Mouse (Mus musculus) heart, embryonic 14.5 days (tissue): ENCODE results near the gene Erv3. TPM values are rescaled to one million over a fixed set of nuclear protein-coding genes. Genes with fewer than 3 reads are reported as not detected.

ENCODE experiments used
- ATAC-seq: fragments of 200-750 bp; cut with Nextera tagmentation; 2 replicates; pipeline ENCODE4 v1.8.0; 2017; ENCODE audit warnings: low read depth, moderate TSS enrichment; ENCODE audit not compliant: insufficient number of reproducible peaks, insufficient read depth, low FRiP score
- H3K27ac ChIP-seq, 2 experiments: fragments of 200-500 bp in 1 of 2; fragments of 300-500 bp in 1 of 2; sonication (generic) in 1 of 2; replicated peaks in 1 of 2; 2 replicates each; pipeline ENCODE4 v1.5.1; 2012 to 2014; ENCODE audit warnings: low read depth in 2 of 2, low read length in 2 of 2, control low read depth in 1 of 2, mild to moderate bottlenecking in 1 of 2, mixed read lengths in 1 of 2; ENCODE audit not compliant: control insufficient read depth in 1 of 2, insufficient read depth in 1 of 2
- H3K27me3 ChIP-seq: fragments of 300-500 bp; sonication (generic); 2 replicates; pipeline ENCODE4 v1.6.1; 2014; ENCODE audit warnings: mild to moderate bottlenecking, low read length, control low read depth; ENCODE audit not compliant: control insufficient read depth, insufficient read depth
- H3K36me3 ChIP-seq: fragments of 300-500 bp; sonication (generic); 2 replicates; pipeline ENCODE4 v1.6.1; 2014; ENCODE audit warnings: mild to moderate bottlenecking, control low read depth, low read length, mixed read lengths; ENCODE audit not compliant: control insufficient read depth, insufficient read depth
- H3K4me1 ChIP-seq, 2 experiments: fragments of 200-500 bp in 1 of 2; fragments of 300-500 bp in 1 of 2; sonication (generic) in 1 of 2; 2 replicates each; pipeline ENCODE4 v1.6.1; 2012 to 2014; ENCODE audit warnings: low read length in 2 of 2, control low read depth in 1 of 2, mixed read lengths in 1 of 2; ENCODE audit not compliant: control insufficient read depth in 2 of 2, insufficient read depth in 2 of 2
- H3K4me2 ChIP-seq: fragments of 300-500 bp; sonication (generic); 2 replicates; pipeline ENCODE4 v1.6.1; 2014; ENCODE audit warnings: mild to moderate bottlenecking, low read length
- H3K4me3 ChIP-seq, 2 experiments: fragments of 200-500 bp in 1 of 2; fragments of 300-500 bp in 1 of 2; sonication (generic) in 1 of 2; 2 replicates each; pipeline ENCODE4 v1.5.1; 2012 to 2014; ENCODE audit warnings: low read length in 2 of 2, mild to moderate bottlenecking in 2 of 2, control low read depth in 1 of 2, low read depth in 1 of 2, moderate library complexity in 1 of 2; ENCODE audit not compliant: control insufficient read depth in 1 of 2, insufficient read depth in 1 of 2
- H3K9ac ChIP-seq: fragments of 300-500 bp; sonication (generic); 2 replicates; pipeline ENCODE4 v1.6.1; 2014; ENCODE audit warnings: mild to moderate bottlenecking, low read length
- H3K9me3 ChIP-seq: fragments of 300-500 bp; sonication (generic); 2 replicates; pipeline ENCODE4 v1.6.1; 2016; ENCODE audit warnings: low read length, control low read depth; ENCODE audit not compliant: control insufficient read depth
- WGBS: fragments of 180-500 bp; shearing (Covaris S2); extraction: QIAGEN DNeasy Blood & Tissue Kit; methylation state at CpG from one replicate; pipeline ENCODE4 v1.1.7; 2014; 5-methylcytosine and 5-hydroxymethylcytosine counted together
- polyA plus RNA-seq: library from polyadenylated mRNA; unstranded; fragments of >200 nt; fragmentation: Nextera tagmentation; extraction: Ambion mirVana; gene quantifications from 2 replicates; pipeline ENCODE4 v1.2.1, GENCODE M21; 2014

Erv3 gene
- polyA plus RNA-seq, 1 experiment from 2014 or later, result not detected

DNA sequence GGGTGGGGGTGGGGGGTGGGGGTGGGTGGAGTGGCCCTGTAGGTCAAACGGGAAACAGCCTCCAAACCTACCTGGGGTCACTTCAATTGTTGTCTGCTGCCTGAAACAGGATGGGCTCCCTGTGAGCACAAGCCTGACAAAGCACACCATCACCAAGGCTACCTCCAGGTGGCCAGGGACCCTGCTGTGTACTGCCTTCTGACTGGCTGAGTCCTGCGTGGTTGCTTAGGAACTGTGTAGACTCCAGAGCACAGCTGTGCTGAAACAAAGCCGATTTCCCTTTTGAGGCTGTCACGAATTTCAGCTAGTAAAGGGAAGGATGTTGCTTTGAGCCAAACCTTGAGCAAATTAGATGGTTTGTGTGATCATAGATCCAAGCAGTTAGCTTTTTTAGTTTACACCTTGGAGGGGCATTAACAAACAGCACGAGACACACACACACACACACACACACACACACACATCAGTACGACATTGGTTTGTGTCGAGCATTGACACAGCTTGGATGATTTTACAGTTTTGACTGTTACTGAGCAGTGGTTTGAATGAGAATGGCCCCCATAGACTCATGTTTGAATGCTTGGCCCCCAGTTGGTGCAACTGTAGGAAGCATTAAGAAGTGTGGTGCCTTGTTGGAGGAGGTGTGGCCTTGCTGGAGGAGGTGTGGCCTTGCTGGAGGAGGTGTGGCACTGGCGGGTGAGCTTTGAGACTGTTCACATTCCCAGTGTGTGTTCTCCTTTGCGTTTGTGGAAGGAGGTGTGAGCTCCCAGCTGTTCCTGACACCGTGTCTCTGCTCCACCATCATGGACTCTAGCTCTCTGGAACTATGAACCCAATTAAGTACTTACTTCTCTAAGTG lies 11.8 kb downstream of the Erv3 start:
- H3K4me3 ChIP-seq, result no peak overlapping the region
- no peaks in the 10 kb centered on the region for H3K9me3 ChIP-seq
- no peak overlapping the region for H3K27ac ChIP-seq
- H3K4me1 ChIP-seq, result peaks cover 14 to 20% of the 10 kb centered on the region in 2 experiments
- no peak for ATAC-seq
- no peaks in the 10 kb centered on the region for H3K36me3 ChIP-seq
- H3K9ac ChIP-seq, result no peak overlapping the region
- no peaks in the 10 kb centered on the region for H3K27me3 ChIP-seq
- 22% methylated on average over 10 of the region's 10 CpGs for WGBS
- H3K4me2 ChIP-seq, result no peak overlapping the region

DNA sequence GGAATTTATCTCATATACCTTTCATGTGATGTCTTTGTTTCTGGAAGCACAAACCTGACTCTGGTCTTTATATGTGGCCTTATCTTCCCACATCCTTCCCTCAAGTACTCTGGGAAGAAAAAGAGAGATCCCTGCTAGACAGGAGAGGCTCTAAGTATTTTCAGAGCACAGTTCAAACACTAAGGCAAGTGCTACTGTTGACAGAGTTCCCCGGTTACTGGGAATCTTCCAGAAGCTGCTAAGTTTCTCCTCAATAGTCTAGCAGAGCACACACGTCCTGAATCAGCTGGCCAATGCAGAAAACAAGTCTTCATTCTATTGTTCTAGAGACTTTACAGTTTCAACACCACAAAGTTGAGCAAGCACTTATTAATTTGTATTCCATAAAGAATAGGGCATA lies 12.7 kb downstream of the Erv3 start:
- Histone ChIP-seq H3K36me3 (no peaks in the 10 kb centered on the region), H3K27me3 (no peaks in the 10 kb centered on the region), H3K9me3 (no peaks in the 10 kb centered on the region), H3K4me3 (no peak overlapping the region), H3K4me1 (peaks cover 14 to 20% of the 10 kb centered on the region in 2 experiments), H3K27ac (no peak overlapping the region), H3K4me2 (no peak overlapping the region), H3K9ac (no peak overlapping the region)
- whole genome bisulfite sequencing, result 24% methylated on average over 2 of the region's 2 CpGs
- no peak for ATAC-seq

DNA sequence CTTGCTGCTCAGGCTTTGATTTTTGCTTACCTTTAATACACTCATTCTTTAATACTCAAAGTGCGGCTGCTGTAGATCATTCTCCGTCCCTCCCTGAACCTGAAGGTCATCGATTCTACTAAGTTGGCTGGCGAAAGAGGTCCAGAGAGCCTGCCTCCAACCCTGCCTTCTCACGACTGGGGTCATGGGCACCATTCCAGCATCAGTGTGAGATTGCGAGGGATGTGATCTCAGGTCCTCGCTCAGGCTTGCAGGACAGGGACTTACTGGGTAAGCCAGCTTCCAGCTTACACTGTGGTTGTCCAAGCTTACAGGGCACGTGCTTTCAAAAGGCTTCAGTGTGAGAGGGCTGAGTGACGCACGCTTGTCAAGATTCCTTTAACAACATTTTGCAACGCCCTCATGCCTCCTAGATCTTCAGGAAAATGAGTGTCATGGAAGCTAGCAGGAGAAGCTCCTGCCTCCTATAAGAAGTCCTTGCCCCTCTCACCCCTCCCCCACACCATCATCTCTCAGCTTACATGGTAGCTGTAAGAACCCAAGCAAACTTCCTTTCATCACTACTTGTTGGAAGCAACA lies 13.3 kb downstream of the Erv3 start:
- H3K27me3 ChIP-seq, result no peaks in the 10 kb centered on the region
- no peak overlapping the region for H3K4me3 ChIP-seq
- WGBS, result 43% methylated on average over 11 of the region's 11 CpGs
- no peak for ATAC-seq
- no peaks in the 10 kb centered on the region for H3K9me3 ChIP-seq
- peak overlapping the region; percentile 18; the same call in 1 of the 2 replicates for H3K9ac ChIP-seq
- peaks cover 11 to 21% of the 10 kb centered on the region in 2 experiments for H3K4me1 ChIP-seq
- H3K36me3 ChIP-seq, result no peaks in the 10 kb centered on the region
- peak overlapping the region; percentile 59 to 64 for H3K27ac ChIP-seq
- H3K4me2 ChIP-seq, result peak overlapping the region; percentile 41

DNA sequence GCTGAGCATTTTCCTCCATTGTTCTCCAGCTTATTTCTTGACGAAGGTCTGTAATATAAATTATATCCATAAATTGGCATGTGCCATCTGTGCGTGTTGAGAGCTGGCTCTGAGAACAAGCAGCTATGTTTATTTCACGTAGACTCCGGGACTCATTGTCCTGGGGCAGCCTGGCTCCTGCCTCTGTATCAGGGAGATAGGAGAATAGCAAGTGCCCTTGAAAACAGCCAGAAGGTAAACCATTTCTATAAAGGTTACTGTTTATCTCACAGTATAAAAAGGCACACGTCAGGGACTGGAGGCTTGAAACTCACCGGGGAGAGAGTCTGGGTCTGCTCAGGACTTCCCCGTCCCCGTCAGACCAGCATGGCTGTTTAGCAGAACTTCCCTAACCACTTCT lies 13.9 kb downstream of the Erv3 start:
- H3K9me3 ChIP-seq, result no peaks in the 10 kb centered on the region
- peaks cover 16 to 27% of the 10 kb centered on the region in 2 experiments for H3K4me1 ChIP-seq
- ATAC-seq, result peak; percentile 48; the same call in 1 of the 2 replicates

DNA sequence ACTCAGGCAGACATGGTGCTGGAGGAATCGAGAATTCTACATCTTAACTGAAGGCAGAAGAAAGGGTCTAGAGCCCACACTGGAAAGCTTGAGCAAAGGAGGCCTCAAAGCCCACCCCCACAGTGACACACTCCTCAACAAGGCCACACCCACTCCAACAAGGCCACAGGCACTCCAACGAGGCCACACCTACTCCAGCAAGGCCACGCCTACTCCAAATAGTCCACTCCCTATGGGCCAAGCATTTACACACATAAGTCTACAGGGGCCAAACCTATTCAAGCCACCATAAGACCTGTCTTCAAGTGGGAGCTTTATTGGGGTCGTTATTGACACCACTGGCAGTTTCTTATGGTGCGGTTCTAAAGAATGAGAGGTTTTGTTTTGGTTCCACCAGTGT lies 17.0 kb downstream of the Erv3 start:
- WGBS, result 85% methylated on average over 5 of the region's 5 CpGs
- no peak overlapping the region for H3K9ac ChIP-seq
- H3K4me1 ChIP-seq, result peaks cover 22 to 31% of the 10 kb centered on the region in 2 experiments
- H3K4me2 ChIP-seq, result no peak overlapping the region
- no peak overlapping the region for H3K4me3 ChIP-seq
- H3K9me3 ChIP-seq, result no peaks in the 10 kb centered on the region
- no peaks in the 10 kb centered on the region for H3K36me3 ChIP-seq
- no peak for ATAC-seq
- H3K27ac ChIP-seq, result no peak overlapping the region
- no peaks in the 10 kb centered on the region for H3K27me3 ChIP-seq

More for the DNA sequence above, 13.9 kb downstream of the Erv3 start:
- peak overlapping the region; percentile 18; the same call in 1 of the 2 replicates for H3K9ac ChIP-seq
- WGBS, result 20% methylated on average over 8 of the region's 8 CpGs
- H3K36me3 ChIP-seq, result no peaks in the 10 kb centered on the region
- no peak overlapping the region for H3K4me3 ChIP-seq
- peak overlapping the region; percentile 41 for H3K4me2 ChIP-seq
- no peaks in the 10 kb centered on the region for H3K27me3 ChIP-seq
- H3K27ac ChIP-seq, result peak overlapping the region; percentile 59 to 64

DNA sequence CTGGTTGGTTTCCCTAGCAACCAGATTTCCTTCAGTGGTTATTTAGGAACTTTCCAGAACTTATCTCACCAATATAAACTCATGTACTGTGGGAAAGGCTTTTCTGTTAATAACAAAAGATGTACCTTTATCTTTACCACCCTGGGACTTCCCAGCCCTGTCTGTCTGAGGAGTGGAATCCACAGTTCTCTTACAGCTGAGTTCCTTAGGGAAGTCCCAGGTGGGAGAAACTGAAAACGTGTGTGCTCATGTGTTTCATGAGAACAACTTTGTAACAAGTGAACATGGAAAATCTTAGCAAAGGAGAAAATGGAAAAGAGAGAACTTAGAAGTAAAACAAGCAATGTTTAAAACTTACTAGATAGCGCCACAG lies 18.2 kb downstream of the Erv3 start:
- no peak overlapping the region for H3K4me3 ChIP-seq
- no peaks in the 10 kb centered on the region for H3K36me3 ChIP-seq
- no peak overlapping the region for H3K4me2 ChIP-seq
- 51% methylated on average over 2 of the region's 2 CpGs for WGBS
- H3K4me1 ChIP-seq, result peaks cover 18 to 24% of the 10 kb centered on the region in 2 experiments
- H3K27ac ChIP-seq, result no peak overlapping the region
- no peak overlapping the region for H3K9ac ChIP-seq
- no peak for ATAC-seq
- no peaks in the 10 kb centered on the region for H3K27me3 ChIP-seq
- H3K9me3 ChIP-seq, result no peaks in the 10 kb centered on the region

DNA sequence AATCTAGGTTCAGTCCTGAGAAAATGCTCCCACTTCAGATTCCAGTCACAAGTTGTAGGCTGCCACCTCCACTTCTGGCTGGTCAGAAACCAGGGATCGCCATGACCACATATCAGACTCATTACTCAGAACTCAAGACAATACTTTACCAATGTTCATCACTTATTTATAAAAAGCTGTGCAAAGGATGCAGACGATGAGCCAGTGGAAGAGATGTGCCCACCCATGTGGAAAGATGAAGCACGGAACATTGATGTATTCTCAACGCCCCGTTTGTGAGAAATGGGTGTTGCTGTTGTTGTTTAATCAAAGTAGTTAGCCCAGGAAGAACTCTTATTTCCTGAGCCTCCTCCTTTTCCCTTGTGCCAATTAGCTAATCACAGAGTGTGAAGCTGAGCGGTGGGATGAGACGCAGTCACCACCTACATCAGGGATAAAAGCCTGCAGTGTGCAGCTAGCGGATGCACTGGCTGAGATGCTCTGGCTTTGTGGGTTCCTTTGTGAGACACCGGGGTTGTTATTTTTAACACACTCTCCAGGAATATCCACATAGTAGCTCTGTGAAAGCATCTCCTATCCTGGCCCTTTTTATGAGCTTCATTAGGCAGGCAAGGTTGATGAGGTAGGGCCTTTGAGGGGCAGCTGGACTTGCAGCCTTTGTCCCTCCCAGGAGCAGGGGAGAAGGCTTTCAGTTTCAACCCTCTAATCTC lies 18.8 kb downstream of the Erv3 start:
- no peaks in the 10 kb centered on the region for H3K27me3 ChIP-seq
- no peak for ATAC-seq
- H3K4me2 ChIP-seq, result no peak overlapping the region
- H3K9ac ChIP-seq, result no peak overlapping the region
- WGBS, result 39% methylated on average over 9 of the region's 9 CpGs
- H3K36me3 ChIP-seq, result no peaks in the 10 kb centered on the region
- peaks cover 13 to 19% of the 10 kb centered on the region in 2 experiments for H3K4me1 ChIP-seq
- no peak overlapping the region for H3K4me3 ChIP-seq
- no peaks in the 10 kb centered on the region for H3K9me3 ChIP-seq
- 0 out of 4 replicates have a peak overlapping the region, but pooled peaks of 1 of the 2 experiments have one; percentile 11 for H3K27ac ChIP-seq
